Mouse (Mus musculus): ENCODE measurements around the gene Rnft1. TPM values are rescaled to one million over a fixed set of nuclear protein-coding genes. Genes with fewer than 3 reads are reported as not detected.

The Rnft1 gene
- total RNA-seq (2012; rRNA removed): 40.3 and 42.0 TPM in 2 replicates
- 10 to 100 TPM in 1 of 2 experiments, not detected in 1; 38.1 TPM for polyA plus RNA-seq (2012; ENCODE audit: insufficient read depth in 1 of 2, insufficient read length in 2 of 2, low read depth in 1 of 2, low replicate concordance in 2 of 2, missing spikeins in 1 of 2)

DNA sequence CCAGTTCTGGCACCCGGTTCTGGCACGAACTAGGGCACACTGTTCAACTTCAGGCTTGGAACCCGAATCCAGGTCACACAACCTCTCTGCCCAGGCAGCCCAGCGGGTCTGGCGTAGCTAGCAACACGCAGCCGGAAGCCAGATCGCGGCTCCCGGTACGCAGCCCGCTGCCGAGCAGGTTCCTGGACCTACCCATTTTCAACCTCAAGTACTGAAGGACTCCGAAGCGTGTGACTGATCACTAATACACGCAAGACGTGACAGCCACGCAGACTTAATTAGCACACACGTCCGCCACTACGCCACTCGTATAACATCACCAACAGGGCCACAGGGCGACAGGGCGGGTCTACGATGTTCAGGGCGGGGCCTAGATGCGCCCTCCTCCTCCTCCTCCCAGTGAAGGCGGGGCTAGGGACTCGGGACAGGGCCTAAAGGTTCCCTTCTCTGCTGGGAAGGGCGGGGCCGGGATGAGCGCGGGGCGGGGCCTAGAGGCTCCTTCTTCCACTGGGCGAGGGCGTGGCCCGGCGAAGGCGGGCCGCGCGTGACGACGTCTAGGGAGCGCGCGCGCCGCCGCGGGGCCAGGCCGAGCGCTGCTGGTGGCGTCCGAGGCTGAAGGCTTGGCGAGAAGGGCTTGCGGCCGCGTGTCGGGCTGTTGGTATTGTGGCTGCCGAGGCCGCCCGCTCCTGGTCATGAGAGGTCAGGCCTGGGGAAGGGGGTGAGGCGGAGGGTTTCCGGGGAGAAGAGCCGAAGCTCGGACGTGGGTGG, at the start of gene Rnft1:
Gene Rnft1 (plus strand): TSS at position 557 of the 768 bp plus-strand sequence.
- peaks cover 0 to 14% of the 10 kb centered on the region in 2 experiments; a peak in 3 of 4 replicates for H3K36me3 ChIP-seq (ENCODE audit: control insufficient read depth in 1 of 2, insufficient read depth in 2 of 2, low read length in 2 of 2)
- TF ChIP-seq MYB (IDR thresholded peaks at IDR 0.05; ENCODE audit: low read depth, low read length): no peak
- 0 out of 2 replicates have a peak, but pooled peaks have one; percentile 10 for TF ChIP-seq SMC3 (IDR thresholded peaks at IDR 0.05; ENCODE audit: low read depth, low read length)
- no peak for TF ChIP-seq EP300 (IDR thresholded peaks at IDR 0.05; ENCODE audit: low read depth in 1 of 2, low read length in 2 of 2)
- peak; percentile 22 for TF ChIP-seq ELF1 (IDR thresholded peaks at IDR 0.05; ENCODE audit: low read depth, low read length)
- peak; percentile 95 to 97 for TF ChIP-seq POLR2A (IDR thresholded peaks at IDR 0.05; ENCODE audit: control insufficient read depth in 1 of 2, insufficient read depth in 1 of 2, low read depth in 1 of 2, low read length in 2 of 2, poor library complexity in 1 of 2)
- TF ChIP-seq E2F4 (IDR thresholded peaks at IDR 0.05; ENCODE audit: borderline replicate concordance, low read depth, low read length): no peak; the same call in 1 of the 2 replicates
- TF ChIP-seq RCOR1 (IDR thresholded peaks at IDR 0.05; ENCODE audit: low read depth, low read length): no peak
- TF ChIP-seq MAZ (IDR thresholded peaks at IDR 0.05; ENCODE audit: low read depth, low read length): no peak; the same call in 1 of the 2 replicates
- TF ChIP-seq CTCF (IDR thresholded peaks at IDR 0.05 in 2 of 3, conservative IDR thresholded peaks at IDR 0.05 in 1 of 3; ENCODE audit: control insufficient read depth in 1 of 3, insufficient read depth in 1 of 3, low read depth in 2 of 3, low read length in 3 of 3, poor library complexity in 1 of 3, severe bottlenecking in 1 of 3): 0 out of 6 replicates have a peak, but pooled peaks of 1 of the 3 experiments have one; percentile 9
- TF ChIP-seq ZKSCAN1 (IDR thresholded peaks at IDR 0.05; ENCODE audit: low read depth, low read length): no peak
- TF ChIP-seq MAFK (IDR thresholded peaks at IDR 0.05; ENCODE audit: borderline replicate concordance, low read depth, low read length): no peak
- TF ChIP-seq GABPA (IDR thresholded peaks at IDR 0.05; ENCODE audit: low read depth, low read length): no peak
- TF ChIP-seq TAL1 (IDR thresholded peaks at IDR 0.05; ENCODE audit: low read length): no peak
- TF ChIP-seq GATA1 (IDR thresholded peaks at IDR 0.05; ENCODE audit: low read depth, low read length): peak; percentile 43; the same call in 1 of the 2 replicates
- TF ChIP-seq ETS1 (IDR thresholded peaks at IDR 0.05; ENCODE audit: low read depth, low read length): no peak
- TF ChIP-seq POLR2AphosphoS2 (IDR thresholded peaks at IDR 0.05; ENCODE audit: low read length): peak; percentile 94
- no peak for TF ChIP-seq RAD21 (IDR thresholded peaks at IDR 0.05; ENCODE audit: low read depth, low read length)
- TF ChIP-seq NELFE (IDR thresholded peaks at IDR 0.05; ENCODE audit: low read depth, low read length): peak; percentile 97
- TF ChIP-seq TBP (IDR thresholded peaks at IDR 0.05; ENCODE audit: low read depth, low read length): peak; percentile 52; the same call in 1 of the 2 replicates
- peak; percentile 63 for TF ChIP-seq USF1 (IDR thresholded peaks at IDR 0.05; ENCODE audit: low read depth, low read length)
- no peak for TF ChIP-seq CHD2 (IDR thresholded peaks at IDR 0.05; ENCODE audit: low read length)
- peak; percentile 35; the same call in 1 of the 2 replicates for TF ChIP-seq TCF12 (IDR thresholded peaks at IDR 0.05; ENCODE audit: low read depth, low read length)
- peak; percentile 80; the same call in 1 of the 2 replicates for TF ChIP-seq CHD1 (IDR thresholded peaks at IDR 0.05; ENCODE audit: low read depth, low read length)
- TF ChIP-seq HCFC1 (IDR thresholded peaks at IDR 0.05; ENCODE audit: low read depth, low read length): peak; percentile 65
- no peak for TF ChIP-seq BHLHE40 (IDR thresholded peaks at IDR 0.05; ENCODE audit: borderline replicate concordance, low read depth, low read length)
- TF ChIP-seq ZNF384 (IDR thresholded peaks at IDR 0.05; ENCODE audit: low read depth, low read length): peak; percentile 7; the same call in 1 of the 2 replicates
- peak; percentile 27; the same call in 1 of the 2 replicates for TF ChIP-seq MAX (IDR thresholded peaks at IDR 0.05; ENCODE audit: low read length)
- TF ChIP-seq ZC3H11A (IDR thresholded peaks at IDR 0.05; ENCODE audit: low read depth, low read length): no peak
- peak; percentile 90 for TF ChIP-seq MXI1 (IDR thresholded peaks at IDR 0.05; ENCODE audit: low read depth, low read length)
- TF ChIP-seq MEF2A (IDR thresholded peaks at IDR 0.05; ENCODE audit: extremely low read depth, insufficient replicate concordance, low read depth, low read length, poor library complexity, severe bottlenecking): no peak
- TF ChIP-seq SIN3A (IDR thresholded peaks at IDR 0.05; ENCODE audit: low read length): peak; percentile 74
- TF ChIP-seq KAT2A (conservative IDR thresholded peaks at IDR 0.05; ENCODE audit: low read depth, low read length): no peak
- no peak for TF ChIP-seq USF2 (IDR thresholded peaks at IDR 0.05; ENCODE audit: borderline replicate concordance in 1 of 2, insufficient read depth in 1 of 2, low read depth in 1 of 2, low read length in 2 of 2)
- peak; percentile 58 for TF ChIP-seq NRF1 (IDR thresholded peaks at IDR 0.05; ENCODE audit: insufficient read depth, low read depth, low read length, poor library complexity, severe bottlenecking)
- TF ChIP-seq UBTF (IDR thresholded peaks at IDR 0.05; ENCODE audit: borderline replicate concordance, insufficient read depth, low read depth, low read length): no peak

More for the DNA sequence above, at the start of gene Rnft1:
- Histone ChIP-seq H3K4me3 (ENCODE audit: control insufficient read depth in 1 of 2, insufficient read depth in 1 of 2, low read depth in 2 of 2, low read length in 2 of 2) (peak within 1 kb of the TSS; percentile 86 to 99), H3K79me2 (ENCODE audit: control insufficient read depth, insufficient read depth, low read length, poor library complexity) (peaks cover 14% of the 10 kb centered on the region), H3K4me1 (ENCODE audit: control insufficient read depth in 1 of 2, insufficient read depth in 2 of 2, low read length in 2 of 2) (peaks cover 0 to 7% of the 10 kb centered on the region in 2 experiments; a peak in 1 of 4 replicates), H3K27ac (ENCODE audit: control insufficient read depth, low read depth, low read length) (peak within 1 kb of the TSS; percentile 65), H3K9me3 (replicated peaks; ENCODE audit: insufficient read depth, low read length) (no peaks in the 10 kb centered on the region), H3K9ac (ENCODE audit: control insufficient read depth, low read depth, low read length, poor library complexity, severe bottlenecking) (peak within 1 kb of the TSS; percentile 88), H3K27me3 (ENCODE audit: control insufficient read depth in 1 of 2, insufficient read depth in 2 of 2, low read length in 2 of 2) (no peaks in the 10 kb centered on the region)
- peak; percentile 100 for DNase-seq (ENCODE audit: low read depth, low spot score)
